Mouse (Mus musculus) kidney, postnatal 14 days (tissue): ENCODE data around the gene Pgm3.

Experiments used
- DNase-seq: peaks from one replicate; pipeline ENCODE4 v3.0.0; 2022; ENCODE audit warnings: mixed read lengths

Gene Pgm3

DNA sequence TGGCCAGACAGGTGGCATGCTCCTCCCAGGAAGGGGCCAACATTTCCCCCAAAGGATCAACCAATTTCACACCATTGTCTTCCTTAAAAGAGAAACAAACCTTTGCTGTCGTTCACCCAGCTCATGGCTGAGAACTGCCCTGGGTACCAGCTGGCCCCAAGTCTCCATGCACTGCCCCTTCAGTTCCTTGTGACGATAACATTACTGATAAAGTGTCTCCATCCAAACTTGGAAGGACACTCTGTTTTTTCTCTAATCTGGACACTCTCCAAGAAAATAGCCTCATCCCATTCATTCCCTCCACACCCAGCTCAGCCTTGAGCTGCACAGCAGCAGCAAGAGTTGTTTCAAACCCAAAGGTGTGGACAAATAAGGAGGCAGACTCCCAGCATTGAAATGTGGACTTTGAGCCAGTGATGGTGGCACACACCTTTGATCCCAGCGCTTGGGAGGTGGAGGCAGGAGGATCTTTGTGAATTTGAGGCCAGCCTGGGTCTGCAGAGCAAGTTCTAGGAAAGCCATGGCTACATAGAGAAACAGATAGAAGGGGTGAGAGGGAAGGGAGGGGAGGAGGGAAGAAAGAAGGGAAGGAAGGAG lies 2.2 kb downstream of the Pgm3 start:
- DNase-seq: peak; percentile 28

GRCm38 (mm10) chr9:86560543-86560942 lies 11.1 kb downstream of the Pgm3 start:
- DNase-seq: peak; percentile 68

- no peak for DNase-seq
These were observed 17.0 kb downstream of the Pgm3 start for GRCm38 (mm10) chr9:86554641-86555040.

GRCm38 (mm10) chr9:86553886-86554285 lies 17.8 kb downstream of the Pgm3 start:
- peak; percentile 26 for DNase-seq

GRCm38 (mm10) chr9:86550717-86551116 lies 20.9 kb downstream of the Pgm3 start:
- no peak for DNase-seq

GRCm38 (mm10) chr9:86549637-86550162 lies 21.9 kb downstream of the Pgm3 start:
- DNase-seq: peak; percentile 10

GRCm38 (mm10) chr9:86544559-86544958 lies 27.1 kb downstream of the Pgm3 start:
- DNase-seq: no peak

DNA sequence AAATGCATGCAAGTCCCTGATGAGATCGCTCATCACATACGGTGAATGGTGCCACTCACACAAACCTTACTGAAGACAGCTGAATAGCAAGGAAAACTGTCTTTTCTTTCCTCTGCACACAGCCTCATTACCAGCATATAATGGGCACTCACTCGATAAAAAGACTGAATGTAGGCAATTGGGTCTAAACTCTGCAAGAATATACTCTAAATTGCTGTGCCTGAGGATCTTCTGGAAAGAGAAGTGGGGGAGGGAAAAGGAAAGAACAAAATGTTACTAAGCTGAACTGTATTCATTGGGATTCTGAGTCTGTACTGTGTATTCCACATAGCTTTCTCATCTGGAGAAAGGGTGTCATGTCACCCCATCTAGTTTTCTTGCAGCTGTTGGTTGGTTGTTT lies 28.2 kb downstream of the Pgm3 start:
- DNase-seq: no peak

GRCm38 (mm10) chr9:86534071-86534470 lies 37.6 kb downstream of the Pgm3 start:
- DNase-seq: no peak

GRCm38 (mm10) chr9:86525600-86525999 lies 46.0 kb downstream of the Pgm3 start:
- DNase-seq: no peak

DNA sequence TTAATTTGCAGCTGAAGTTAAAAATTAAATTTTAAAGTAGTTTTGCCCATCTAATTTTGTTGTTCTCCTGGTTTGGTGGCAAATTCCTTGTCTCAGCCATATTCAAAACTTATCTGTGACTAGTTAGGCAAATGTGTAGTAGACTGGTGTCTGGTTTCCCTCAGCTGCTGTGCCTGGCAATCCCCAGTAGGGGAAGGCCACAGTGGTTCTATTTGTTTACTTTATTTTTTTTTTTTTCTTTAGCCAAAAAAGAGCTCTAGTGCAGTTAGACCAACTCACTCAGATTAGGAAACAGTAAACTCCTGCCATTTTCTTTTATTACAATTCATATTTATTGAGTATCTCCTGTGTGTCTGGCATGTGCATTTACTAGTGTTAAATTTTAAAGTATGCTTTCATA lies 49.3 kb downstream of the Pgm3 start:
- no peak for DNase-seq

- DNase-seq: no peak
These were observed 56.8 kb downstream of the Pgm3 start for GRCm38 (mm10) chr9:86514798-86515197.

GRCm38 (mm10) chr9:86514390-86514789 lies 57.3 kb downstream of the Pgm3 start:
- DNase-seq: no peak

GRCm38 (mm10) chr9:86513733-86514132 lies 57.9 kb downstream of the Pgm3 start:
- no peak for DNase-seq

GRCm38 (mm10) chr9:86507437-86507836 lies 64.2 kb downstream of the Pgm3 start:
- no peak for DNase-seq
